Mouse (Mus musculus) hindbrain, embryonic 15.5 days (tissue): ENCODE data around the gene Dbndd2. TPM values are rescaled to one million over a fixed set of nuclear protein-coding genes. Genes with fewer than 3 reads are reported as not detected.

Source experiments
- ATAC-seq: fragments of 200-750 bp; cut with Nextera tagmentation; 2 replicates; pipeline ENCODE4 v1.8.0; 2017; ENCODE audit warnings: low read depth, moderate number of reproducible peaks, moderate TSS enrichment; ENCODE audit not compliant: low FRiP score
- H3K27ac ChIP-seq: fragments of 300-500 bp; sonication (generic); replicated peaks from 2 replicates; pipeline ENCODE4 v1.5.1; 2015; ENCODE audit warnings: mild to moderate bottlenecking, inconsistent platforms
- H3K27me3 ChIP-seq: fragments of 300-500 bp; sonication (generic); 2 replicates; pipeline ENCODE4 v1.6.1; 2015; ENCODE audit warnings: control low read depth, inconsistent platforms
- H3K36me3 ChIP-seq: fragments of 300-500 bp; sonication (generic); 2 replicates; pipeline ENCODE4 v1.6.1; 2015; ENCODE audit warnings: control low read depth, inconsistent platforms
- H3K4me1 ChIP-seq: fragments of 300-500 bp; sonication (generic); replicated peaks from 2 replicates; pipeline ENCODE4 v1.6.1; 2015; ENCODE audit warnings: control low read depth, inconsistent platforms
- H3K4me2 ChIP-seq: fragments of 300-500 bp; sonication (generic); 2 replicates; pipeline ENCODE4 v1.6.1; 2015; ENCODE audit warnings: moderate library complexity, mild to moderate bottlenecking, inconsistent platforms
- H3K4me3 ChIP-seq: fragments of 300-500 bp; sonication (generic); 2 replicates; pipeline ENCODE4 v1.5.1; 2015; ENCODE audit warnings: mild to moderate bottlenecking, inconsistent platforms
- H3K9ac ChIP-seq: fragments of 300-500 bp; sonication (generic); 2 replicates; pipeline ENCODE4 v1.6.1; 2015; ENCODE audit warnings: inconsistent platforms
- H3K9me3 ChIP-seq: fragments of 300-500 bp; sonication (generic); 2 replicates; pipeline ENCODE4 v1.6.1; 2016; ENCODE audit warnings: control low read depth, inconsistent platforms
- WGBS: fragments of 180-500 bp; shearing (Covaris S2); methylation state at CpG from one replicate; pipeline ENCODE4 v1.1.7; 2015; 5-methylcytosine and 5-hydroxymethylcytosine counted together
- polyA plus RNA-seq: library from polyadenylated mRNA; unstranded; fragments of >200 nt; fragmentation: Nextera tagmentation; extraction: Ambion mirVana; gene quantifications from 2 replicates; pipeline ENCODE4 v1.2.1, GENCODE M21; 2015

Gene Dbndd2
- 22.8 and 23.1 TPM in 2 replicates for polyA plus RNA-seq

GRCm38 (mm10) chr2:164485681-164486257, at the start of gene Dbndd2:
Gene Dbndd2 (plus strand): TSS chr2:164486106.
- Histone ChIP-seq H3K9me3 (no peaks in the 10 kb centered on the region), H3K9ac (peak within 1 kb of the TSS; percentile 60), H3K4me1 (peaks cover 17% of the 10 kb centered on the region), H3K36me3 (peaks cover 16% of the 10 kb centered on the region), H3K4me3 (peak within 1 kb of the TSS; percentile 64), H3K27me3 (0 out of 2 replicates have a peak, but pooled peaks cover 3% of the 10 kb centered on the region), H3K4me2 (peak within 1 kb of the TSS; percentile 98), H3K27ac (peak within 1 kb of the TSS; percentile 28)
- 2% methylated on average over 26 of the region's 26 CpGs for WGBS
- peak; percentile 62 for ATAC-seq

GRCm38 (mm10) chr2:164436215-164436913, 49.5 kb upstream of the Dbndd2 start:
- H3K4me2 ChIP-seq: no peak overlapping the region
- H3K4me3 ChIP-seq: no peak overlapping the region
- no peak for ATAC-seq
- WGBS: 27% methylated on average over 8 of the region's 8 CpGs
- no peaks in the 10 kb centered on the region for H3K9me3 ChIP-seq
- no peaks in the 10 kb centered on the region for H3K36me3 ChIP-seq
- no peaks in the 10 kb centered on the region for H3K4me1 ChIP-seq
- peaks cover 6% of the 10 kb centered on the region for H3K27me3 ChIP-seq
- H3K9ac ChIP-seq: no peak overlapping the region
- H3K27ac ChIP-seq: no peak overlapping the region

- no peak overlapping the region for H3K27ac ChIP-seq
- peaks cover 11% of the 10 kb centered on the region for H3K27me3 ChIP-seq
- ATAC-seq: no peak
- H3K36me3 ChIP-seq: no peaks in the 10 kb centered on the region
- no peak overlapping the region for H3K4me2 ChIP-seq
- no peak overlapping the region for H3K9ac ChIP-seq
- WGBS: 73% methylated on average over 3 of the region's 3 CpGs
- no peaks in the 10 kb centered on the region for H3K9me3 ChIP-seq
- H3K4me3 ChIP-seq: no peak overlapping the region
- no peaks in the 10 kb centered on the region; the same call in 1 of the 2 replicates for H3K4me1 ChIP-seq
These were observed 48.9 kb upstream of the Dbndd2 start for GRCm38 (mm10) chr2:164436961-164437360.

GRCm38 (mm10) chr2:164437710-164438109, 48.2 kb upstream of the Dbndd2 start:
- Histone ChIP-seq H3K4me3 (no peak overlapping the region), H3K9ac (no peak overlapping the region), H3K27ac (no peak overlapping the region), H3K4me1 (peaks cover 7% of the 10 kb centered on the region), H3K4me2 (no peak overlapping the region), H3K9me3 (no peaks in the 10 kb centered on the region), H3K36me3 (no peaks in the 10 kb centered on the region), H3K27me3 (peaks cover 11% of the 10 kb centered on the region)
- WGBS: 79% methylated on average over 6 of the region's 6 CpGs
- no peak for ATAC-seq

- Histone ChIP-seq H3K9ac (no peak overlapping the region), H3K4me2 (no peak overlapping the region), H3K9me3 (no peaks in the 10 kb centered on the region), H3K27me3 (peaks cover 11% of the 10 kb centered on the region), H3K36me3 (no peaks in the 10 kb centered on the region), H3K4me1 (peaks cover 13% of the 10 kb centered on the region), H3K27ac (no peak overlapping the region), H3K4me3 (no peak overlapping the region)
- ATAC-seq: no peak
- 77% methylated on average over 8 of the region's 8 CpGs for WGBS
These were observed 47.6 kb upstream of the Dbndd2 start for GRCm38 (mm10) chr2:164438257-164438656.

- Histone ChIP-seq H3K9ac (no peak overlapping the region), H3K4me2 (no peak overlapping the region), H3K4me1 (peaks cover 17% of the 10 kb centered on the region), H3K9me3 (no peaks in the 10 kb centered on the region), H3K27ac (no peak overlapping the region), H3K27me3 (peaks cover 11% of the 10 kb centered on the region), H3K36me3 (no peaks in the 10 kb centered on the region), H3K4me3 (no peak overlapping the region)
- no peak for ATAC-seq
- WGBS: 74% methylated on average over 3 of the region's 3 CpGs
These were observed 46.9 kb upstream of the Dbndd2 start for GRCm38 (mm10) chr2:164439001-164439421.

- 84% methylated on average over 5 of the region's 5 CpGs for WGBS
- H3K4me3 ChIP-seq: no peak overlapping the region
- H3K9me3 ChIP-seq: no peaks in the 10 kb centered on the region
- H3K36me3 ChIP-seq: no peaks in the 10 kb centered on the region
- ATAC-seq: no peak
- H3K9ac ChIP-seq: no peak overlapping the region
- H3K4me2 ChIP-seq: no peak overlapping the region
- H3K4me1 ChIP-seq: peaks cover 17% of the 10 kb centered on the region
- H3K27ac ChIP-seq: no peak overlapping the region
- H3K27me3 ChIP-seq: peaks cover 11% of the 10 kb centered on the region
These were observed 45.6 kb upstream of the Dbndd2 start for GRCm38 (mm10) chr2:164440314-164440713.

GRCm38 (mm10) chr2:164441155-164441554, 44.8 kb upstream of the Dbndd2 start:
- 33% methylated on average over 8 of the region's 8 CpGs for WGBS
- H3K4me3 ChIP-seq: 0 out of 2 replicates have a peak overlapping the region, but pooled peaks have one; percentile 0

GRCm38 (mm10) chr2:164441731-164442130, 44.2 kb upstream of the Dbndd2 start:
- H3K9ac ChIP-seq: no peak overlapping the region

More at GRCm38 (mm10) chr2:164441155-164441554, 44.8 kb upstream of the Dbndd2 start:
- Histone ChIP-seq H3K27ac (no peak overlapping the region), H3K27me3 (peaks cover 11% of the 10 kb centered on the region), H3K4me2 (peak overlapping the region; percentile 22; the same call in 1 of the 2 replicates), H3K4me1 (peaks cover 17% of the 10 kb centered on the region), H3K36me3 (no peaks in the 10 kb centered on the region), H3K9ac (no peak overlapping the region), H3K9me3 (no peaks in the 10 kb centered on the region)
- ATAC-seq: no peak

GRCm38 (mm10) chr2:164442315-164443050, 43.4 kb upstream of the Dbndd2 start:
- no peak; the same call in 1 of the 2 replicates for ATAC-seq
- H3K4me2 ChIP-seq: peak overlapping the region; percentile 97
- peaks cover 17% of the 10 kb centered on the region for H3K4me1 ChIP-seq
- WGBS: 2% methylated on average over 29 of the region's 29 CpGs
- H3K27ac ChIP-seq: no peak overlapping the region
- no peaks in the 10 kb centered on the region for H3K36me3 ChIP-seq
- no peaks in the 10 kb centered on the region for H3K9me3 ChIP-seq
- peaks cover 11% of the 10 kb centered on the region for H3K27me3 ChIP-seq
- H3K9ac ChIP-seq: peak overlapping the region; percentile 50
- H3K4me3 ChIP-seq: peak overlapping the region; percentile 53

More at GRCm38 (mm10) chr2:164441731-164442130, 44.2 kb upstream of the Dbndd2 start:
- H3K4me1 ChIP-seq: peaks cover 17% of the 10 kb centered on the region
- ATAC-seq: no peak
- 0 out of 2 replicates have a peak overlapping the region, but pooled peaks have one; percentile 53 for H3K4me3 ChIP-seq
- H3K36me3 ChIP-seq: no peaks in the 10 kb centered on the region
- peaks cover 11% of the 10 kb centered on the region for H3K27me3 ChIP-seq
- H3K4me2 ChIP-seq: peak overlapping the region; percentile 97
- no peak overlapping the region for H3K27ac ChIP-seq
- 25% methylated on average over 7 of the region's 7 CpGs for WGBS
- H3K9me3 ChIP-seq: no peaks in the 10 kb centered on the region

- WGBS: 0% methylated on average over 26 of the region's 26 CpGs
- Histone ChIP-seq H3K4me2 (peak overlapping the region; percentile 97), H3K4me3 (peak overlapping the region; percentile 53), H3K36me3 (no peaks in the 10 kb centered on the region), H3K4me1 (peaks cover 17% of the 10 kb centered on the region), H3K27ac (no peak overlapping the region), H3K9ac (peak overlapping the region; percentile 50), H3K9me3 (no peaks in the 10 kb centered on the region), H3K27me3 (peaks cover 11% of the 10 kb centered on the region)
- ATAC-seq: peak; percentile 84
These were observed 42.9 kb upstream of the Dbndd2 start for GRCm38 (mm10) chr2:164443051-164443437.
